Mouse (Mus musculus) leukemia stem cell, adult 10-12 weeks (primary cell): ENCODE results near the gene Tuba1c. TPM values are rescaled to one million over a fixed set of nuclear protein-coding genes. Genes with fewer than 3 reads are reported as not detected.

ENCODE experiments used
- polyA plus RNA-seq: library from polyadenylated mRNA; stranded (reverse); fragments of >175 nt; gene quantifications from 2 replicates; pipeline ENCODE4 v1.2.3, GENCODE M21; 2012; ENCODE audit warnings: low replicate concordance

Tuba1c gene
- polyA plus RNA-seq = 21.6 and 198 TPM in 2 replicates

DNA sequence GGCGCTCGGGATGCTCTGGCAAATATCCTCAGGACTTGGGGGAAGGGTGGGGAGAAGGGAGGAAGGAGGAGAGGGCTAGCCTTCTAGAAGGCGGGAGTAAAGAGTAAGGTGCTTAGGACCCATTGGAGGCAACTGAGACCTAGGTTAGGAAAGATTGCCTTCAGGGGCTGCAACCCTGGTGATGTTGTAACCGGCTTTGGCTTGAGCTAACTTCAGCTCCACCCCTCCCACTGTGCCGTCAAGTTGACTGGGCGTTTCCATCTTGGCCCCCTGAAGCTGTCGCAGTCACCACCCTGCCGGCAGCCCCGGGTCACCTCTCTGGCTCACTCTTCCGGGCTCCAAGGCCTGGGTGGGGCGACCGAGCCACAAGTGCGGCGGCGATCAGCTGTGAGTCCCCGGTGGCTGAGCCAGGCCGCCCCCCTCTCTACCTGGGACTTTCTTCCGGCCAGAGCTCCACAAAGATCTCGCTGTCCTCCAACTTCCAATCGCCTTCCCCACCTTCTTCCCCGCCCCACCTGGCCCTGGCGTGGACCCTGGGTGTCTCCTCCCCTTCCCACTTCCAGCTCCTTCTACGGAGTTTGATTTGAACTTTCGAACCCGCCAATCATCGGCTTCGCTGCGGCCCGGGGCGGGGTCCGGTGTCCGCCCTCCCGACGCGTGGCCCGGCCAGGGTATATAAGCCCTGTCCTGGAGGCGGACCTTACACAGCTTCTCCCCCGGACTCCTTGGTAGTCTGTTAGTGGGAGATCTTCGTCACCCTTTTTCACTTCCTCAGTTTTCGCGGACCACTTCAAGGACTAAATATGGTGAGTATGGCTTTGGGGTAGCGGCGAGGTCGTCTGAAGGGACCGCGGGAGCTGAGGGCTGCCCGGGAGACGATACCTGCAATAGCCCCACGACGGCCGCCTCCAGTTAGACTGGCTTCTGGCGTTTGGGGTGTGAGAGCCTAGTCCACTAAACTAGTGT, at the start of gene Tuba1c:
Gene Tuba1c, plus strand, starts transcription at position 273 of the 966 bp plus-strand sequence.

DNA sequence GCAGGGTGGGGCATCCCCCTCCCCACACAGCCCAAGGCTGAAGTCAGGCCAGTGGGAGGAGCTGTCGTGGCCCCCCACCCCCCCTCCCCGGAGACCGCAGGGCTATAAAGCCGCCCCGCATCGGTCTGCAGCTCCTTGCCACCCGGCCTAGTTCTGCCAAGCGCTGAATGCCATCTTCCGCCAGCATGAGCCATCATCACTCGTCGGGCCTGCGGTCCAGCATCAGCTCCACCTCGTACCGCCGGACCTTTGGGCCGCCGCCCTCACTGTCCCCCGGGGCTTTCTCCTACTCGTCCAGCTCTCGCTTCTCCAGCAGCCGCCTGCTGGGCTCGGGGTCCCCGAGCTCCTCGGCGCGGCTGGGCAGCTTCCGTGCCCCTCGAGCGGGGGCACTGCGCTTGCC, 25.3 kb downstream of the Tuba1c start, which contains the start of gene Prph:
Gene Prph, plus strand, starts transcription at position 135 of the 400 bp plus-strand sequence.

DNA sequence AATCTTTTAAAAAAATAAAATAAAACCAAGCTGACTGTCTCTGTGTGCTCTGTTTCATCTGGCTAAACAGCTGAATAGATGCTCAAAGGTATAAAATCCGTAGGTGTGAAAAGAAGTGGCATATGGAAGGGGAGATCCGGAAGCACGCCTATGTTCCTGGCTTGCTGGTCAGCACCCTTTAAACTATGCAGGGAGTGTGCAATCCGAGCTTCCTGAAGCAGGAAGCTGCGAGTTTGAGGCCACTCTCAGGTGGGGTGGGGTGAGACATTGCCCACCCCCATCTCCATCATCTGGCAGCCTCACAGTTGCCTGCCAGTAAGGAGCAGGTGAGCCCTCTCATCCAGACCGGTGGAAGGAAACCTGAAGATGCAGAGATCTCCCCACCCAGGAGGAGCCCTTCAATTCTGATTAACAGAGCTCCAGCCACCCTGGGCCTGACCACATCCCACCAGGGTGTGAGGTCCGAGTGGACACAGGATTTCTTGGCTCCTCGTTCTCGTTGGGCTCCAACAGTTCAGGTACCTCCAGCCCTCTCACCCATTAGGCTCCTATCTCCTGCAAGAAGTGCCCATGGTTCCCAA, 44.4 kb downstream of the Tuba1c start, which contains the start of gene Troap:
Gene Troap, plus strand, starts transcription at position 557 of the 581 bp plus-strand sequence.

DNA sequence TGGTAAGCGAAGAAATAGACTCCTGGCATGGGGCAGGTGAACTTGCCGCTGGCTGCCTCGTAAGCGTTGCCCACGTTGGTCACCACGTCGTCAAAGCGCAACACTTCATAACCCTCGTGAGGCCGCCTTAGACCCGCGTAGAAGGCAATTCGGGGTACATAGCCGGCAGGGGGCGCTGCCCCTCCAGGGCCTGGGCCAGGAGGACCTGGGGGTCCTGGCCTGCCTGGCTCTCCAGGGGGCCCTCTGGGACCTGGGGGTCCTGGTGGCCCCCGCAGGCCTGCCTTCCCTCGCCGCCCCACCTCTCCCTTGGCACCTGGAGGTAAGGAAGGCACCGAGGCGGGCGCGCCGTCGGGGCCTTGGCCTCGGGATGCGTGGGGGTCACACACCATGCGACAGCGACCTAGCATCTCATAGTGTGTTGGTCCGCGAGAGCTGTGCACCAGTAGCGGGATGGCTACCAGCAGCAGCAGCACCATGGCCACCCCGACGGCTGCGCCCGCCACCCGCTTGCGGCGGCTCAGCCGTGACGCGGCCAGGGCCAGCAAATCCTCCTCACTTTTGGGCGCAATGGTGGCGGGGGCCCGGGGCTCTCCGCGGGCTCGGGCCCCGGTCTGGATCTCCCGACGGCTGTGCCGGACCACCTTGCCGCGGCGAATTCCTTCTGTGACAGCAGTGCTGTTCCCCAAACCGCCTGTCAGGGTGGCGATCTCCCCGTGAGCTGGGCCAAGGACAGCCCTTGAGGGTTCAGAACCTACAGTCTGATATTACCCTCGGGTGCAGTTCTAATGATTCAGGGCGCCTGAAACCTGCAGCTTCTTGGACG, 57.8 kb downstream of the Tuba1c start, which contains the start of gene C1ql4:
Gene C1ql4, minus strand, starts transcription at position 565 of the 823 bp plus-strand sequence.

Other genes starting within 250 kb of the Tuba1c start
- 0.28 TPM in 1 of 2 replicates, not detected in the other for gene Wnt1, start 240.0 kb upstream of the Tuba1c start, polyA plus RNA-seq
- 0.32 and 0.66 TPM in 2 replicates for gene Ddn, start 220.4 kb upstream of the Tuba1c start, polyA plus RNA-seq
- 245 and 251 TPM in 2 replicates for gene Prkag1, start 198.4 kb upstream of the Tuba1c start, polyA plus RNA-seq
- 81.7 and 92.9 TPM in 2 replicates for gene Kmt2d, start 158.7 kb upstream of the Tuba1c start, polyA plus RNA-seq
- 0.84 and 3.0 TPM in 2 replicates for gene Rhebl1, start 135.4 kb upstream of the Tuba1c start, polyA plus RNA-seq
- gene Dhh, start 131.4 kb upstream of the Tuba1c start, polyA plus RNA-seq = 0.13 TPM in 1 of 2 replicates, not detected in the other
- 15.3 and 15.8 TPM in 2 replicates for gene Lmbr1l, start 111.7 kb upstream of the Tuba1c start, polyA plus RNA-seq
- gene Tuba1b, start 95.3 kb upstream of the Tuba1c start, polyA plus RNA-seq = 329 and 729 TPM in 2 replicates
- gene Gm49450, start 76.3 kb upstream of the Tuba1c start, polyA plus RNA-seq = 8.6 and 196 TPM in 2 replicates
- 4.0 and 6.3 TPM in 2 replicates for gene Tuba1a, start 76.2 kb upstream of the Tuba1c start, polyA plus RNA-seq
- not detected in 2 replicates for gene Prph, start 25.3 kb downstream of the Tuba1c start, polyA plus RNA-seq
- gene Troap, start 44.7 kb downstream of the Tuba1c start, polyA plus RNA-seq = 84.4 and 87.8 TPM in 2 replicates
- gene C1ql4, start 57.9 kb downstream of the Tuba1c start, polyA plus RNA-seq = not detected in 2 replicates
- gene Dnajc22, start 63.3 kb downstream of the Tuba1c start, polyA plus RNA-seq = 0.11 TPM in 1 of 2 replicates, not detected in the other
- gene Spats2, start 96.0 kb downstream of the Tuba1c start, polyA plus RNA-seq = 0.27 and 0.60 TPM in 2 replicates
- gene Kcnh3, start 195.0 kb downstream of the Tuba1c start, polyA plus RNA-seq = 0.46 and 0.48 TPM in 2 replicates
- 70.0 and 92.1 TPM in 2 replicates for gene Mcrs1, start 222.1 kb downstream of the Tuba1c start, polyA plus RNA-seq